Mouse (Mus musculus) spleen, postnatal 10 days (tissue): ENCODE measurements around the gene Gpr63.
"Not testable (repeated sequence)": the region's sequence is repeated elsewhere in the genome, so short reads cannot be mapped to it uniquely, and the experiment has no call there.

Experiments
- DNase-seq, 2 experiments: peaks; one replicate each; pipeline ENCODE4 v3.0.0; 2021 to 2022; ENCODE audit warnings: low spot score in 2 of 2

The Gpr63 gene

GRCm38 (mm10) chr4:24966299-24966991, at the start of gene Gpr63:
Gene Gpr63 (plus strand): TSS chr4:24966407.
- DNase-seq = peak; percentile 5 to 16

GRCm38 (mm10) chr4:24920006-24920577, 46.1 kb upstream of the Gpr63 start:
- DNase-seq = no peak

- no peak for DNase-seq
These were observed 41.5 kb upstream of the Gpr63 start for GRCm38 (mm10) chr4:24924726-24925125.

- no peak for DNase-seq
These were observed 37.9 kb upstream of the Gpr63 start for GRCm38 (mm10) chr4:24928260-24928780.

GRCm38 (mm10) chr4:24928926-24929325, 37.3 kb upstream of the Gpr63 start:
- no peak for DNase-seq

- no peak for DNase-seq
These were observed 23.3 kb upstream of the Gpr63 start for GRCm38 (mm10) chr4:24942728-24943424.

GRCm38 (mm10) chr4:24965918-24966298, 299 bp upstream of the Gpr63 start:
- no peak for DNase-seq

GRCm38 (mm10) chr4:24967251-24967650, 1.0 kb downstream of the Gpr63 start:
- DNase-seq = no peak

- no peak for DNase-seq
These were observed 12.4 kb downstream of the Gpr63 start for GRCm38 (mm10) chr4:24978589-24978988.

- DNase-seq = no peak
These were observed 19.4 kb downstream of the Gpr63 start for GRCm38 (mm10) chr4:24985612-24986011.

- no peak for DNase-seq
These were observed 25.3 kb downstream of the Gpr63 start for GRCm38 (mm10) chr4:24991475-24991874.

- DNase-seq = not testable (repeated sequence)
These were observed 43.1 kb downstream of the Gpr63 start for GRCm38 (mm10) chr4:25009328-25009727.

GRCm38 (mm10) chr4:25011780-25012179, 45.6 kb downstream of the Gpr63 start:
- DNase-seq = no peak

GRCm38 (mm10) chr4:25012726-25013125, 46.5 kb downstream of the Gpr63 start:
- no peak for DNase-seq

GRCm38 (mm10) chr4:25015017-25015655, 48.9 kb downstream of the Gpr63 start:
- DNase-seq = no peak

GRCm38 (mm10) chr4:25028252-25028651, 62.0 kb downstream of the Gpr63 start:
- no peak for DNase-seq

- DNase-seq = no peak
These were observed 62.5 kb downstream of the Gpr63 start for GRCm38 (mm10) chr4:25028752-25029151.

- DNase-seq = no peak
These were observed 63.7 kb downstream of the Gpr63 start for GRCm38 (mm10) chr4:25029875-25030274.

- no peak for DNase-seq
These were observed 69.1 kb downstream of the Gpr63 start for GRCm38 (mm10) chr4:25035158-25035791.

- DNase-seq = no peak
These were observed 69.6 kb downstream of the Gpr63 start for GRCm38 (mm10) chr4:25035806-25036205.

- no peak for DNase-seq
These were observed 71.1 kb downstream of the Gpr63 start for GRCm38 (mm10) chr4:25037260-25037659.

- DNase-seq = not testable (repeated sequence)
These were observed 89.3 kb downstream of the Gpr63 start for GRCm38 (mm10) chr4:25055541-25055940.
